Mouse (Mus musculus): ENCODE measurements at regions not wholly inside any gene's neighbourhood (a gene's known extent, or its start where the extent isn't known, plus 50 kb on each side); places are given as distances from the start of the nearest gene placed in this dataset.

DNA sequence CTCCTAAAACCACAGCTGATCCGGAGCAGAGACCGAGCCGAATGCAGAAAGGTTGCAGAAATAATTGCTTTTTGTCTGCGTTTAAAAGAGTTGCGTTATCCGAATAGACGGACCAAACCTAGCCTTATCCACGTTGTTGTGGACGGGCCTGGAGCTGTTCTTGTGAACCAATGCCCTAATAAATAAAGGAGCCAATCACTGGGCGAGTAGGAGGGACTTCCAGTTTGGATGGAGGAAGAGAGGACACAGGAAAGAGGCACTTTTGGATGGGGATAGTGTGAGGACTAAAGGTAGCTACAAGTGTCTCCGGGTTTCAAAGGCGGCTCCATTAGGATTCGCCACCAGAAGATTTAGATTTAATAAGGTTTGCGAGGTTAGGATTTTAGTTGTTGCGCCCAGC is 69.4 kb upstream of the Arid2 start:
- TF ChIP-seq CTCF (conservative IDR thresholded peaks at IDR 0.05; ENCODE audit: low read length) (no peak), NANOG (IDR thresholded peaks at IDR 0.05; ENCODE audit: borderline replicate concordance, low read length) (no peak), POU5F1 (IDR thresholded peaks at IDR 0.05; ENCODE audit: borderline replicate concordance, low read length) (no peak)
